Mouse (Mus musculus): Measurements from ENCODE around the gene Rasal3. TPM values are rescaled to one million over a fixed set of nuclear protein-coding genes. Genes with fewer than 3 reads are reported as not detected.

Rasal3 gene
- polyA plus RNA-seq, 1 experiment from 2014 or later = 0.50 TPM

DNA sequence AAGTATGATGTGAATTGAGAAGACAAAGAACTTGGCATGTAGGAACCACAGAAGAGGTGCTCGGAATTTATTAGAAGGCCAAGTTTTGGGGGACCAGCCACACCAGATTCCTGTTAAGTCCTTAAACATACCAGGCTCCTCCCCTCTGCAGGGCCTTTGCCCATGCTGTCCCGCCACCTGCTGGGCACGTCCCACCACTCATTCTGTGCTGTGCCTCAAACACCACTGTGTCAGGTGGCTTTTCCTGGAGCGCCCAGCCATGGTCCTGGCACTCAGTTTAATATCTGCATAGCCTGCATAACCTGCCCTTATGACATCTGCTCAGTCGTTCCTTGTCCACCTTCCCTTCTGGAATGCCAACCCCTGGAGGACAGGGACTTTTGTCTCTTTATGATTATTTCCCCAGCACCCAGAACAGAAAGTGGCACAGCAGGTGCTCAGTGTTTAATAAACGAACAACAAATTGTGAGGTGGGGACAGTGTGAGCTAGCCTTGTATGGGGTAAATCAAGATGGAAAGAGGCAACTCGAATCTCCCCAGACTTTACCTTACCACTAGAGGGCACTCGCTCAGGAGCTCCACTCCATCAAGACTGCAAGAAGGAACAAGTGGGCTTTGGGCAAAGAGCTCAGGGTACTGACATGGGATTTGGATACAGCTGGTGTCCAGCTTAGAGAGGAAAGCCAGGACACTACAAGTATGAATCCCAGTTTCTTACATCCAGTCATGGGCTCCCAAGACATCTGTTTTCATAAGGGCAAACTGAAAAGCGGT lies 16.5 kb downstream of the Rasal3 start:
- no peak for DNase-seq (ENCODE audit: extremely low spot score, low spot score)
- Histone ChIP-seq H3K27me3 (ENCODE audit: poor library complexity, severe bottlenecking) (peaks cover 30% of the 10 kb centered on the region), H3K4me1 (peaks cover 26% of the 10 kb centered on the region), H3K9me3 (no peaks in the 10 kb centered on the region), H3K27ac (no peak overlapping the region), H3K4me3 (no peak overlapping the region; the same call in 1 of the 2 replicates), H3K36me3 (replicated peaks) (peaks cover 32% of the 10 kb centered on the region)
- WGBS = 71% methylated on average over 9 of the region's 9 CpGs

DNA sequence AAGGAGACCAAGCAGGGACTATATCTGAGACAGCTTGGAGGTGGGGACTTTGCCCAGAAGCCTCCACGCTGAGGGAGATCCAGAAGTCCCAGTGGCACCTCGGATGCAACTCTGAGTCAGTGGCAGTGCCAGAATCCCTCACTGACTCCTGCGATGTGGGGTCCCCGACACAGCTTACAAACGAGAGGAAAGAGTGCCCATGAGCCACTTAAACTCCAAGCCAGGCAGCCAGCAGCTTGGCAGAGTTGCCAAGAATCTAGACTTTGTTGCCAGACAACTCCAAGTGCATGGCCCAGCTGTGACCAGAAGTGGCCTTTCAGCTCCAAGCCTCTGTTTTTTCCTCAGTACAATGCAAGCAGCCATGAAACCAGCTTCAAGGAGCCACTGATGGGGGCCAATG lies 19.7 kb downstream of the Rasal3 start:
- Histone ChIP-seq H3K4me1 (peaks cover 20% of the 10 kb centered on the region), H3K9me3 (no peaks in the 10 kb centered on the region), H3K27me3 (ENCODE audit: poor library complexity, severe bottlenecking) (peaks cover 10% of the 10 kb centered on the region; the same call in 1 of the 2 replicates), H3K27ac (no peak overlapping the region), H3K36me3 (replicated peaks) (peaks cover 37% of the 10 kb centered on the region), H3K4me3 (no peak overlapping the region)
- 85% methylated on average over 5 of the region's 5 CpGs for WGBS
- DNase-seq (ENCODE audit: extremely low spot score, low spot score) = no peak

DNA sequence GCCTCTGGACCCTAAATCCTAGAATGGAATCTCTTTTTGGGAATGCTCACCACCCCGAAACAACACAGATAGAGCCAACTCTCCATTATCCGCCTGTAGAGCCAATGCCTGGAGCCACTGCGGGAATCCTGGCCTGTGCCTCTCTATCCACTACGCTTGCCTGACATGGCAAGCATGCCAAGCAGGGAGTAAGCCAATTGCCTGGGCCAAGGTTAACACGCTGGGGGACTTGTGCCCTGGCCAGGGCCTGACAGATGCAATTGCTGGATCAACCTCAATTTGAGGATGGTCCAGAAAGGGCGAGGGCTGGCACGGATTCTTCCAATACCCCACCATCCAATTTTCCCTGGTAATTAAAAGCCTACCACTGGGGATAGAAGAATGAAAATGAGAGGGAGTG lies 20.8 kb downstream of the Rasal3 start:
- H3K9me3 ChIP-seq = no peaks in the 10 kb centered on the region
- no peak overlapping the region for H3K27ac ChIP-seq
- H3K27me3 ChIP-seq (ENCODE audit: poor library complexity, severe bottlenecking) = 0 out of 2 replicates have a peak, but pooled peaks cover 4% of the 10 kb centered on the region
- H3K36me3 ChIP-seq (replicated peaks) = peaks cover 47% of the 10 kb centered on the region
- DNase-seq (ENCODE audit: extremely low spot score, low spot score) = no peak
- H3K4me3 ChIP-seq = no peak overlapping the region
- H3K4me1 ChIP-seq = peaks cover 9% of the 10 kb centered on the region
- WGBS = 93% methylated on average over 7 of the region's 7 CpGs

DNA sequence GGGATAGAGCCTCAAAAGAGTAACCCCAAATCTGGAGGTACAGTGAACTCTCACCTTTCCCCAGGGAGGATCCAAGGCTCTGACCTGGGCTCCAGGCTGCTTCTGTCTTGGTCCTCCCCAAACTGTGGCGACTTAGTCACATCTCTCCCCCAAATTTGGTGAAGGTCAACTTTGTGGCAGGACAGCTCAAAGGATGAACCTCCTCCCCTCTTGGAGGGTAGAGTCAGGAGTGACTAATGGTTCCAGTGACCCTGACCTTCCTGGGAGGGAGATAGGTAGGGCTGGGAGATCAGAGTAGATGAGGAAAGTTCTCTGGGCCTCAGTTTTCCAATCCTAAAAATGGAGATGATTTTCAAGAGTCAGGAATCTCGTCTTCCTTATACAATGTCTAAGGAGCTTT lies 24.6 kb downstream of the Rasal3 start:
- H3K4me1 ChIP-seq = peaks cover 14% of the 10 kb centered on the region
- H3K9me3 ChIP-seq = no peaks in the 10 kb centered on the region
- H3K27me3 ChIP-seq (ENCODE audit: poor library complexity, severe bottlenecking) = no peaks in the 10 kb centered on the region
- no peak overlapping the region for H3K4me3 ChIP-seq
- H3K36me3 ChIP-seq (replicated peaks) = peaks cover 47% of the 10 kb centered on the region
- DNase-seq (ENCODE audit: extremely low spot score, low spot score) = no peak
- 79% methylated on average over 2 of the region's 2 CpGs for WGBS
- no peak overlapping the region for H3K27ac ChIP-seq

DNA sequence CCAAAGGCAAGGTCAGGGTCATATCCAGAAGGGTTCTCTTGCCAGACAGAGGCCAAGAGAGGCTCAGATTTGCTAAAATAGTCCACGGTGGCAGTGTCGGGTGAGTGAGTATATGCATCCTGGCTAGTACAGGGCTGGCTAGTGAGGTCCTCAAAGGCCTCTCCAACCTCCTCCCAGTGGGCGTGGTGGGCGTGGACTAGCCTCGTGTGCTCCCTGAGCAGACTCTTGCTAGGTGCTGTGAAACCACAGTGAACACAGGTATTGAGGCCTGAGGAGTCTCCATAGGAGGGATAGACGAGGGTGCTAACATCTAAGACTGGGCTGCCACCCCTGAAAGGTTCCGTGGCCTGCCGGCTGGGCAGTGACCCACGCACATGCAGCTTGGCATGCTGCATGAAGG lies 26.2 kb downstream of the Rasal3 start:
- Histone ChIP-seq H3K9me3 (no peaks in the 10 kb centered on the region), H3K4me1 (peaks cover 14% of the 10 kb centered on the region), H3K27me3 (ENCODE audit: poor library complexity, severe bottlenecking) (no peaks in the 10 kb centered on the region), H3K36me3 (replicated peaks) (peaks cover 30% of the 10 kb centered on the region), H3K27ac (no peak overlapping the region), H3K4me3 (no peak overlapping the region)
- no peak for DNase-seq (ENCODE audit: extremely low spot score, low spot score)
- WGBS = 87% methylated on average over 9 of the region's 9 CpGs

DNA sequence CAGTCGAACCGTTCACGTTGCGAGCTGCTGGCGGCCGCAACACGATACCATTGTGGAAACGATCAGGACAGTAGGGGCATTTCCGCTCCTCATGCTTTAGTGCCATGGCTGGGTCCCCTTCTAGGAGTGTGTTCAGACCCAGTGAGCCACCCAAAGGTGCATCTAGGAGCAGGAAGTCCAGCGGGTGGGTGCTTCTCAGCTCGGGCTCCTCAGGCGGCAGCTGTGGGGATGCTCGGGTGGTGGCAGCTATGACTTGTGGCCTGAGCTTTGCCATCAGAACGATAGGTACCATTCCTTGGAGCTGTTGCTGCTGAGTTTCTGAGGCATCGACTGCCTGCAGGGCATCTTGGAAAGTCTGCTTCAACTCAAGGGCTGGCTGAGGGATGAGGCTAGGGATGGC lies 26.9 kb downstream of the Rasal3 start:
- Histone ChIP-seq H3K27ac (no peak overlapping the region), H3K4me1 (peaks cover 14% of the 10 kb centered on the region), H3K36me3 (replicated peaks) (peaks cover 29% of the 10 kb centered on the region), H3K4me3 (no peak overlapping the region), H3K27me3 (ENCODE audit: poor library complexity, severe bottlenecking) (no peaks in the 10 kb centered on the region), H3K9me3 (no peaks in the 10 kb centered on the region)
- no peak for DNase-seq (ENCODE audit: extremely low spot score, low spot score)
- 91% methylated on average over 15 of the region's 15 CpGs for WGBS

DNA sequence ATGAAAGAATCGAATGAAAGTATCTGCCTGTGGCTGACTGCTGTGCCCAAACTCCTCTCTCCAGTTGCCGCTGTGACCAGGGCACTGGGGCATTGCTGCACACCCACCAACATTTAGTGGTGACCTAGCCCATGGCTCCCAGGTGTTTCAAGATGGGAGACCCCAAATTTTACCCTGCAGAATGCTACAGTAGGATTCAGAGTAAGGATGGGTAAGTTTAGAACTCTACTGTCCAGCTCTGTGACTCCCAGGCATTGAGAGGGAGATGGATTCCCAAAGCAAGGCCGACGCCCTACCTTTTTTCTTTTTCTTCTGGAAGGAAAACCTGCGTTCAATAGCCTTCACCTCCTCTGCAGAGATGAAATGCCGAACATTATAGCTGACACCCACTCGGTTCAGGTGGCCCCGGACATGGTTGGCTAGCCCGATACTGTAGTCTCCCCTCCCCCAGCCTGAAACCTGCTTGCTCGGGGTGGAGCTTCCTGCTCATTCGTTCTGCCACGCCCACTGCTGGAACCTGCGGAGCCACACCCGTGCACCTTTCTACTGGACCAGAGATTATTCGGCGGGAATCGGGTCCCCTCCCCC lies 34.3 kb downstream of the Rasal3 start:
- WGBS = 7% methylated on average over 13 of the region's 17 CpGs
- DNase-seq (ENCODE audit: extremely low spot score, low spot score) = no peak
- H3K9me3 ChIP-seq = no peaks in the 10 kb centered on the region
- peaks cover 6% of the 10 kb centered on the region for H3K36me3 ChIP-seq (replicated peaks)
- peaks cover 19% of the 10 kb centered on the region for H3K4me1 ChIP-seq
- peaks cover 4% of the 10 kb centered on the region; the same call in 1 of the 2 replicates for H3K27me3 ChIP-seq (ENCODE audit: poor library complexity, severe bottlenecking)
- peak overlapping the region; percentile 48 for H3K4me3 ChIP-seq
- peak overlapping the region; percentile 78 for H3K27ac ChIP-seq

DNA sequence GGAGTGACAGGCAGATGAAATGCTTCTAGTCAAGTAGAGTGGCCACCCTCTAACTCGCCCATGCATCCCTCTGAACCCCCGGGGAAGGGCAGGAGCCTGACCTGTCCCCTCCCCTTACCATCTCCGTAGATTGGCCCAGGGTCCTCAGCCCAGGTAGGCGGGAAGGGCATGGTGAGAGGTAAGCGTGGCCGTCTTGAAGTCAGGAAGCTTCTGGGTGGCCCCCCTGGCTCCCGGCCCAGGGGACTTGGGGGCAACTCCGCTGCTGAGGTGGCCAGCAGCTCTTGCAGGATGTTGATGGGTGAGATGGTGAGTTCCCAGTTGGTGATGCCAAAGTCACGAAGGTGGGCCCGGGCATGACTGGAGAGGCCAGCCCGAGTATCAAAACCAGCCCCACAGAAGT lies 35.7 kb downstream of the Rasal3 start:
- H3K27me3 ChIP-seq (ENCODE audit: poor library complexity, severe bottlenecking) = peaks cover 4% of the 10 kb centered on the region; the same call in 1 of the 2 replicates
- H3K27ac ChIP-seq = no peak overlapping the region
- WGBS = 87% methylated on average over 11 of the region's 11 CpGs
- peak overlapping the region; percentile 14; the same call in 1 of the 2 replicates for H3K4me3 ChIP-seq
- no peaks in the 10 kb centered on the region for H3K9me3 ChIP-seq
- peaks cover 29% of the 10 kb centered on the region for H3K4me1 ChIP-seq
- H3K36me3 ChIP-seq (replicated peaks) = peaks cover 8% of the 10 kb centered on the region
- peak; percentile 13 for DNase-seq (ENCODE audit: extremely low spot score, low spot score)

DNA sequence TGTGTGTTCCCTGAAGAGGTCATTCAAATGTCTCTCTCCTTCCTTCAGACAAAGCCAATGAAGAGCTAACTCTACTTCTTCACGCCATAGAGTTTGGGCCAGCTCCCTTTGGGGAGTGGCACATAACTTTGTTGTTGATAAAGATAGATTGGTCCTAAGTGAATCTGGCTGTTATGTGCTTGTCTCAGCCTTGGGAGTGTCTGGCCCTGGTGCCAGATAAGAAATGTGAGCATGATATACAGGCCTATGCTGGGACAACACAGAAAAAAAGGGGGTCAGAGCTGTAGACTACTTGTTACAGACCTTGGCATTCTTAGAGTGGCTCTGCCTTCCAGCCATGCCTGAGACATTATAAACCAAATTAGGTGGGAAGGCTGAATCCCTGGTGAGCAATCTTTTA lies 38.1 kb downstream of the Rasal3 start:
- peaks cover 4% of the 10 kb centered on the region; the same call in 1 of the 2 replicates for H3K27me3 ChIP-seq (ENCODE audit: poor library complexity, severe bottlenecking)
- H3K9me3 ChIP-seq = no peaks in the 10 kb centered on the region
- peaks cover 45% of the 10 kb centered on the region for H3K4me1 ChIP-seq
- DNase-seq (ENCODE audit: extremely low spot score, low spot score) = peak; percentile 14
- H3K4me3 ChIP-seq = peak overlapping the region; percentile 96; the same call in 1 of the 2 replicates
- H3K27ac ChIP-seq = peak overlapping the region; percentile 97; the same call in 1 of the 2 replicates
- peaks cover 32% of the 10 kb centered on the region for H3K36me3 ChIP-seq (replicated peaks)
- 78% methylated on average over 1 of the region's 1 CpGs for WGBS

DNA sequence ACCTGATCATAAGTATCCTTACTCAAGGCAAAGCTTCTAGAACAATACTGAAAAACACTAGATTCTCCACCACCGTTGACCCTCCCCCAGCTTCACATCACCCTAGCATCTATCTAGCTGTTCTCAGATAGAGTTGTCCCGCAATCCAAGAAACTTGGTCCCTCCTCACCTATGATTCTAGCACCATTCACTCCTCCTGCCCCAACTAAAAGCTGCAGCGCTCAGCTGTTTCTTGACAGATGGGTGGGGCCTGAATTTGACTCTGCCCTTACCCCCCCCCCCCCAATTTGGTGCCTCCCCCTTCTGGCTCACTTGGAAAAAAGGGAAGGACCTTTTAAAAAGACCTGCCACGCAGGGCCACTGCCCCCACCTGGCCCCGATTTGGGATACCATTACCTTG lies 38.5 kb downstream of the Rasal3 start:
- H3K27me3 ChIP-seq (ENCODE audit: poor library complexity, severe bottlenecking) = peaks cover 4% of the 10 kb centered on the region; the same call in 1 of the 2 replicates
- peaks cover 37% of the 10 kb centered on the region for H3K36me3 ChIP-seq (replicated peaks)
- no peak for DNase-seq (ENCODE audit: extremely low spot score, low spot score)
- peak overlapping the region; percentile 97 for H3K27ac ChIP-seq
- H3K4me3 ChIP-seq = peak overlapping the region; percentile 96
- peaks cover 45% of the 10 kb centered on the region for H3K4me1 ChIP-seq
- no peaks in the 10 kb centered on the region for H3K9me3 ChIP-seq
- WGBS = 66% methylated on average over 5 of the region's 5 CpGs

DNA sequence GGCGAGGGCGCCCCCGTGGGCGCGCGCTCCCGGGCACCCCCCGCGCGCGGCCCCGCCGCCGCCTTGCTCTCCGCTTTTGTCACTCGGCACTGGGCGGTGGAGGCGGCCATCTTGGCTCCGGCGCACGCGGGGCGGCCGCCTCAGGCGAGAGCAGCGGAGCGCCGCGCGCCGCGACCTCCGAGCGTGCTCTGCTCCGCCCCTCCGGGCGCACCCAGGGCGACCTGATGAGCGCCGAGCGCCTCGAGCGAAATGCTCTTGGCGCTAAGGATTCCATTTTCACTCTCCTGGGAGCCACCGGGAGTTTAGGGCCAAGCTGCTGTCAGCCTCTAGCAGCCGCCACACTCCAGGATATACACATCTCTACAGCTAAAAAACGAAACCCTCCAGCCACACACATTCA lies 39.1 kb downstream of the Rasal3 start:
- DNase-seq (ENCODE audit: extremely low spot score, low spot score) = peak; percentile 85
- Histone ChIP-seq H3K4me3 (peak overlapping the region; percentile 96), H3K27me3 (ENCODE audit: poor library complexity, severe bottlenecking) (peaks cover 4% of the 10 kb centered on the region; the same call in 1 of the 2 replicates), H3K9me3 (no peaks in the 10 kb centered on the region), H3K36me3 (replicated peaks) (peaks cover 42% of the 10 kb centered on the region), H3K4me1 (peaks cover 45% of the 10 kb centered on the region), H3K27ac (peak overlapping the region; percentile 97)
- under 1% methylated on average over 43 of the region's 47 CpGs for WGBS

DNA sequence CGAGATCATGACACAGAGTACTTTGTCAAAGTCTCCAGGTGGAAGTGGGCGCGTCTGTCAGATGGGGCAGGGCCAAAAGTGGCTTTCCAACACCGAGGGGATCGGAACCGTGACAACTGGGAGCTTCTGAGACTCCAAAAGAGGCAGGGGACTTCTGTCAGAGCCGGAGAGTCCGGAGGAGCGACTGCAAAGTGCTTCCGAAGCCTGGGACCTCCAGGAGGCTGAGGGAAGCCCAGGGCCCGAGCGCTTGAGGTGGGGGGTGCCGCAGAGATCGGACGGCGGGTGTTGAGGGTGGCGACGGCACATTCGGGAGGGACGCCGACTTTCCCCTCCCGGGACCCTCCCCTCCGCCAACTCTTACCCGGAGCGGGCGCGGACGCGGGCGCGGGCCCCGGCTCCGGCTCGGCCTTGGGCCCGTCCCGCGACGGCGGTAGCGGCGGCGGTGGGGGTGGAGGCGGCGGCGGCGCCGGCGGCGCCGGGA lies 39.5 kb downstream of the Rasal3 start:
- Histone ChIP-seq H3K27me3 (ENCODE audit: poor library complexity, severe bottlenecking) (peaks cover 4% of the 10 kb centered on the region; the same call in 1 of the 2 replicates), H3K27ac (peak overlapping the region; percentile 97), H3K4me3 (peak overlapping the region; percentile 96), H3K9me3 (no peaks in the 10 kb centered on the region), H3K36me3 (replicated peaks) (peaks cover 47% of the 10 kb centered on the region), H3K4me1 (peaks cover 41% of the 10 kb centered on the region)
- DNase-seq (ENCODE audit: extremely low spot score, low spot score) = peak; percentile 40
- 1% methylated on average over 31 of the region's 50 CpGs for WGBS

DNA sequence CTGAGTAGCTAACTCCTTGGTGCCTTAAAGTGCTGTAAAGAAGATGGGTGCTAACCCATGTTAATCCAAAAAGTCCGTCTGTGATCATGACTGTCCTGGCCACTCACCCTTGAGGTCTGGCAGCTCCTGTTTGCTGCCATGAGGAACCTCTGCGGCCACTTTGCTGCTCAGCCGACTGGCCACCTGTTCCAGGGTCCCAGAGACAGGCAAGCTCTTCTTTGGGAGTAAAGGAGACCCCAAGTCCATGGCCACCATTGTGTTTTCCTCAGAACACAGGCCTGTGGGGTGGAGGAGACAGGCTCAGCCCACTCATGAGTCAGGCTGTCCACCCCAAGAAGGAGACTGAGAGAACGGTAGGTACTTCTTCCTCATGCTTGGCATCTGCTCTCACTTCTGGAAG lies 40.7 kb downstream of the Rasal3 start:
- Histone ChIP-seq H3K27ac (peak overlapping the region; percentile 97; the same call in 1 of the 2 replicates), H3K9me3 (no peaks in the 10 kb centered on the region), H3K4me1 (peaks cover 35% of the 10 kb centered on the region), H3K4me3 (peak overlapping the region; percentile 96), H3K27me3 (ENCODE audit: poor library complexity, severe bottlenecking) (peaks cover 2% of the 10 kb centered on the region; the same call in 1 of the 2 replicates), H3K36me3 (replicated peaks) (peaks cover 58% of the 10 kb centered on the region)
- DNase-seq (ENCODE audit: extremely low spot score, low spot score) = peak; percentile 13
- 89% methylated on average over 4 of the region's 4 CpGs for WGBS

All from forebrain, embryonic 10.5 days (tissue).